Mouse (Mus musculus) liver, embryonic 15.5 days (tissue): ENCODE data around the gene Kcnip3. TPM values are rescaled to one million over a fixed set of nuclear protein-coding genes. Genes with fewer than 3 reads are reported as not detected.
A peak's percentile ranks its signal among the peaks of the same experiment; 100 is the strongest.

Experiments used
- ATAC-seq: fragments of 200-750 bp; cut with Nextera tagmentation; 2 replicates; pipeline ENCODE4 v1.8.0; 2017; ENCODE audit warnings: moderate number of reproducible peaks, mild to moderate bottlenecking, moderate library complexity; ENCODE audit not compliant: insufficient read depth
- H3K27ac ChIP-seq: fragments of 300-500 bp; sonication (generic); replicated peaks from 2 replicates; pipeline ENCODE4 v1.5.1; 2015; ENCODE audit warnings: mild to moderate bottlenecking, inconsistent platforms
- H3K27me3 ChIP-seq: fragments of 300-500 bp; sonication (generic); 2 replicates; pipeline ENCODE4 v1.6.1; 2015; ENCODE audit warnings: mild to moderate bottlenecking, inconsistent platforms
- H3K36me3 ChIP-seq: fragments of 300-500 bp; sonication (generic); replicated peaks from 2 replicates; pipeline ENCODE4 v1.6.1; 2015; ENCODE audit warnings: moderate library complexity, mild to moderate bottlenecking, inconsistent platforms
- H3K4me1 ChIP-seq: fragments of 300-500 bp; sonication (generic); replicated peaks from 2 replicates; pipeline ENCODE4 v1.6.1; 2015; ENCODE audit warnings: inconsistent platforms
- H3K4me2 ChIP-seq: fragments of 300-500 bp; sonication (generic); 2 replicates; pipeline ENCODE4 v1.6.1; 2015; ENCODE audit warnings: moderate library complexity, mild to moderate bottlenecking, inconsistent platforms
- H3K4me3 ChIP-seq: fragments of 300-500 bp; sonication (generic); replicated peaks from 2 replicates; pipeline ENCODE4 v1.5.1; 2015; ENCODE audit warnings: mild to moderate bottlenecking, inconsistent platforms
- H3K9ac ChIP-seq: fragments of 300-500 bp; sonication (generic); 2 replicates; pipeline ENCODE4 v1.6.1; 2015; ENCODE audit warnings: moderate library complexity, mild to moderate bottlenecking, inconsistent platforms
- H3K9me3 ChIP-seq: fragments of 300-500 bp; sonication (generic); replicated peaks from 2 replicates; pipeline ENCODE4 v1.6.1; 2016; ENCODE audit warnings: inconsistent platforms
- WGBS: fragments of 180-500 bp; shearing (Covaris S2); methylation state at CpG from one replicate; pipeline ENCODE4 v1.1.7; 2015; ENCODE audit warnings: mixed read lengths; ENCODE audit not compliant: insufficient replicate concordance; 5-methylcytosine and 5-hydroxymethylcytosine counted together
- polyA plus RNA-seq: library from polyadenylated mRNA; unstranded; fragments of >200 nt; fragmentation: Nextera tagmentation; extraction: Ambion mirVana; gene quantifications from 2 replicates; pipeline ENCODE4 v1.2.1, GENCODE M21; 2015

Gene Kcnip3
- polyA plus RNA-seq, 1 experiment from 2014 or later: 0.41 TPM

GRCm38 (mm10) chr2:127532379-127532778, 10.5 kb upstream of the Kcnip3 start:
- no peak overlapping the region for H3K4me3 ChIP-seq
- no peak overlapping the region for H3K27ac ChIP-seq
- H3K4me1 ChIP-seq: no peaks in the 10 kb centered on the region
- no peaks in the 10 kb centered on the region for H3K9me3 ChIP-seq
- 8% methylated on average over 9 of the region's 9 CpGs for WGBS
- no peaks in the 10 kb centered on the region for H3K36me3 ChIP-seq
- H3K4me2 ChIP-seq: no peak overlapping the region
- no peak for ATAC-seq
- peaks cover 12% of the 10 kb centered on the region; the same call in 1 of the 2 replicates for H3K27me3 ChIP-seq
- H3K9ac ChIP-seq: no peak overlapping the region

- Histone ChIP-seq H3K4me1 (no peaks in the 10 kb centered on the region), H3K36me3 (no peaks in the 10 kb centered on the region), H3K27me3 (peaks cover 5% of the 10 kb centered on the region; the same call in 1 of the 2 replicates), H3K4me2 (no peak overlapping the region), H3K9me3 (no peaks in the 10 kb centered on the region), H3K27ac (no peak overlapping the region), H3K9ac (no peak overlapping the region), H3K4me3 (no peak overlapping the region)
- ATAC-seq: no peak
- 66% methylated on average over 2 of the region's 2 CpGs for WGBS
Observed at GRCm38 (mm10) chr2:127531592-127531991, 9.7 kb upstream of the Kcnip3 start.

- Histone ChIP-seq H3K4me2 (no peak overlapping the region), H3K36me3 (no peaks in the 10 kb centered on the region), H3K9me3 (no peaks in the 10 kb centered on the region), H3K4me3 (no peak overlapping the region), H3K4me1 (no peaks in the 10 kb centered on the region), H3K27me3 (peaks cover 5% of the 10 kb centered on the region; the same call in 1 of the 2 replicates), H3K27ac (no peak overlapping the region), H3K9ac (no peak overlapping the region)
- ATAC-seq: no peak
- WGBS: 43% methylated on average over 3 of the region's 3 CpGs
Observed at GRCm38 (mm10) chr2:127530418-127530817, 8.5 kb upstream of the Kcnip3 start.

- no peak overlapping the region for H3K4me2 ChIP-seq
- no peaks in the 10 kb centered on the region for H3K36me3 ChIP-seq
- no peak for ATAC-seq
- H3K27me3 ChIP-seq: peaks cover 25% of the 10 kb centered on the region
- WGBS: 48% methylated on average over 3 of the region's 3 CpGs
- H3K4me1 ChIP-seq: peaks cover 7% of the 10 kb centered on the region; the same call in 1 of the 2 replicates
- H3K9ac ChIP-seq: no peak overlapping the region
- no peak overlapping the region for H3K27ac ChIP-seq
- no peaks in the 10 kb centered on the region for H3K9me3 ChIP-seq
- H3K4me3 ChIP-seq: no peak overlapping the region
Observed at GRCm38 (mm10) chr2:127525004-127525775, 3.3 kb upstream of the Kcnip3 start.

GRCm38 (mm10) chr2:127523950-127524729, 2.2 kb upstream of the Kcnip3 start:
- H3K9me3 ChIP-seq: no peaks in the 10 kb centered on the region
- H3K4me3 ChIP-seq: no peak overlapping the region
- H3K27ac ChIP-seq: no peak overlapping the region
- ATAC-seq: no peak
- no peak overlapping the region for H3K9ac ChIP-seq
- peaks cover 25% of the 10 kb centered on the region for H3K27me3 ChIP-seq
- H3K4me1 ChIP-seq: peaks cover 7% of the 10 kb centered on the region; the same call in 1 of the 2 replicates
- H3K36me3 ChIP-seq: no peaks in the 10 kb centered on the region
- 8% methylated on average over 7 of the region's 7 CpGs for WGBS
- H3K4me2 ChIP-seq: no peak overlapping the region

- H3K27ac ChIP-seq: no peak overlapping the region
- 0 out of 2 replicates have a peak, but pooled peaks have one; percentile 21 for ATAC-seq
- H3K27me3 ChIP-seq: peaks cover 25% of the 10 kb centered on the region
- peaks cover 7% of the 10 kb centered on the region; the same call in 1 of the 2 replicates for H3K4me1 ChIP-seq
- H3K4me2 ChIP-seq: peak overlapping the region; percentile 35
- H3K9ac ChIP-seq: no peak overlapping the region
- H3K36me3 ChIP-seq: no peaks in the 10 kb centered on the region
- 6% methylated on average over 18 of the region's 18 CpGs for WGBS
- 0 out of 2 replicates have a peak overlapping the region, but pooled peaks have one; percentile 11 for H3K4me3 ChIP-seq
- H3K9me3 ChIP-seq: no peaks in the 10 kb centered on the region
Observed at GRCm38 (mm10) chr2:127521172-127522005, 505 bp downstream of the Kcnip3 start.

- Histone ChIP-seq H3K4me1 (peaks cover 7% of the 10 kb centered on the region; the same call in 1 of the 2 replicates), H3K27me3 (peaks cover 25% of the 10 kb centered on the region), H3K27ac (no peak overlapping the region), H3K36me3 (no peaks in the 10 kb centered on the region), H3K4me3 (no peak overlapping the region), H3K9me3 (no peaks in the 10 kb centered on the region), H3K9ac (no peak overlapping the region), H3K4me2 (no peak overlapping the region)
- no peak for ATAC-seq
Observed at GRCm38 (mm10) chr2:127520123-127520522, 1.8 kb downstream of the Kcnip3 start.

GRCm38 (mm10) chr2:127519308-127519707, 2.6 kb downstream of the Kcnip3 start:
- Histone ChIP-seq H3K9me3 (no peaks in the 10 kb centered on the region), H3K4me2 (no peak overlapping the region), H3K9ac (no peak overlapping the region), H3K27ac (no peak overlapping the region), H3K4me3 (no peak overlapping the region), H3K4me1 (peaks cover 6% of the 10 kb centered on the region; the same call in 1 of the 2 replicates), H3K36me3 (no peaks in the 10 kb centered on the region), H3K27me3 (peaks cover 25% of the 10 kb centered on the region)
- no peak for ATAC-seq
- WGBS: 61% methylated on average over 5 of the region's 5 CpGs

- Histone ChIP-seq H3K9ac (no peak overlapping the region), H3K36me3 (no peaks in the 10 kb centered on the region), H3K4me1 (0 out of 2 replicates have a peak, but pooled peaks cover 1% of the 10 kb centered on the region), H3K4me3 (no peak overlapping the region), H3K27ac (no peak overlapping the region), H3K9me3 (no peaks in the 10 kb centered on the region), H3K4me2 (no peak overlapping the region), H3K27me3 (peaks cover 25% of the 10 kb centered on the region)
- WGBS: 46% methylated on average over 3 of the region's 3 CpGs
- ATAC-seq: no peak
Observed at GRCm38 (mm10) chr2:127518831-127519230, 3.1 kb downstream of the Kcnip3 start.

- WGBS: 19% methylated on average over 3 of the region's 3 CpGs
- Histone ChIP-seq H3K27ac (no peak overlapping the region), H3K27me3 (peaks cover 25% of the 10 kb centered on the region), H3K4me1 (no peaks in the 10 kb centered on the region), H3K9me3 (no peaks in the 10 kb centered on the region), H3K36me3 (no peaks in the 10 kb centered on the region), H3K4me3 (no peak overlapping the region), H3K4me2 (no peak overlapping the region), H3K9ac (no peak overlapping the region)
- ATAC-seq: no peak
Observed at GRCm38 (mm10) chr2:127518273-127518672, 3.6 kb downstream of the Kcnip3 start.
